In genomic region chr19:41254584-41254983, GRCm38 (mm10) we compare ENCODE assay signal across 26 mouse cellular contexts. TPM values are rescaled to one million over a fixed set of nuclear protein-coding genes. Genes with fewer than 3 reads are reported as not detected.
DNase-seq lines count a peak whose midpoint lies in the region; ATAC-seq and TF ChIP-seq lines count a peak whose summit lies in the region.
"Had no signal": no experiment of that assay in that cellular context is flagged by ENCODE, and none has a peak within 500 bp of the region (broad histone marks: within the 10 kb centered on the region; RNA-seq: fewer than 3 reads in every experiment).

No protein-coding gene starts in this region.

- TF ChIP-seq POLR2A in lung, adult 2 months (IDR thresholded peaks at IDR 0.05; ENCODE audit: borderline replicate concordance, extremely low read depth, low read depth, low read length): no peak

- no peak overlapping the region for H3K27ac ChIP-seq in lung, postnatal 0 days (ENCODE audit: low read length)
- H3K27ac ChIP-seq: embryonic facial prominence, embryonic 10.5 days; embryonic facial prominence, embryonic 13.5 days; forebrain, embryonic 12.5 days; forebrain, embryonic 15.5 days; heart, adult 2 months; hindbrain, embryonic 12.5 days; hindbrain, embryonic 15.5 days had no signal

- ATAC-seq in lung, postnatal 0 days: peak; percentile 86
- ATAC-seq in megakaryocyte, adult 5-6 weeks (ENCODE audit: poor library complexity, severe bottlenecking): no peak
- ATAC-seq: forebrain, embryonic 15.5 days; Patski had no signal

- no peak for TF ChIP-seq CTCF in lung, adult 2 months (IDR thresholded peaks at IDR 0.05; ENCODE audit: insufficient read depth, low read length)
- no peak for TF ChIP-seq CTCF in lung, postnatal 0 days (IDR thresholded peaks at IDR 0.05)

- H3K4me2 ChIP-seq in lung, postnatal 0 days (replicated peaks; ENCODE audit: low read depth, low read length): no peak overlapping the region
- H3K4me2 ChIP-seq: embryonic facial prominence, embryonic 13.5 days; forebrain, embryonic 12.5 days; forebrain, embryonic 15.5 days; heart, embryonic 11.5 days; hindbrain, embryonic 12.5 days; hindbrain, embryonic 15.5 days had no signal

- H3K4me3 ChIP-seq in lung, adult 2 months (replicated peaks; ENCODE audit: extremely low read depth, low read depth, low read length): no peak overlapping the region
- no peak overlapping the region for H3K4me3 ChIP-seq in lung, postnatal 0 days (ENCODE audit: low read depth, low read length)
- H3K4me3 ChIP-seq: embryonic facial prominence, embryonic 10.5 days; embryonic facial prominence, embryonic 13.5 days; erythroblast, embryonic 14.5 days; forebrain, embryonic 12.5 days; forebrain, embryonic 15.5 days; heart, adult 2 months; hindbrain, embryonic 12.5 days; hindbrain, embryonic 15.5 days had no signal

- TF ChIP-seq EP300 in lung, postnatal 0 days (IDR thresholded peaks at IDR 0.05): peak; percentile 62; the same call in 1 of the 2 replicates

- H3K36me3 ChIP-seq in lung, postnatal 0 days (ENCODE audit: insufficient read depth, low read length): no peaks in the 10 kb centered on the region
- H3K36me3 ChIP-seq: forebrain, embryonic 12.5 days; forebrain, embryonic 15.5 days; hindbrain, embryonic 15.5 days had no signal

- WGBS in lung, adult 2 months: 68% methylated on average over 5 of the region's 5 CpGs
- 58% methylated on average over 5 of the region's 5 CpGs for WGBS in lung, postnatal 0 days

- peak; percentile 53 to 55 for DNase-seq in lung, adult 18-20 months
- DNase-seq in lung, adult 2 months: no peak
- peak; percentile 77 for DNase-seq in lung, postnatal 0 days (ENCODE audit: low spot score)
- DNase-seq in lung, postnatal 25 days (ENCODE audit: low spot score): peak; percentile 43
- DNase-seq in kidney, postnatal 36 days: no peak
- no peak for DNase-seq in cerebellum, adult 9-10 months
- DNase-seq: adrenal gland, postnatal 10 days; adrenal gland, postnatal 36 days; B cell, adult 2 months; cerebellum, adult 9-11 months; embryo, embryonic 11 days; gastrocnemius, postnatal 25 days; heart, adult 2 months had no signal

- H3K9me3 ChIP-seq in lung, postnatal 0 days (ENCODE audit: low read length): no peaks in the 10 kb centered on the region
- H3K9me3 ChIP-seq: embryonic facial prominence, embryonic 10.5 days; embryonic facial prominence, embryonic 13.5 days; forebrain, embryonic 12.5 days; forebrain, embryonic 15.5 days; G1E; hindbrain, embryonic 12.5 days; hindbrain, embryonic 15.5 days had no signal

- H3K27me3 ChIP-seq in lung, postnatal 0 days (replicated peaks; ENCODE audit: insufficient read depth, low read length): no peaks in the 10 kb centered on the region
- H3K27me3 ChIP-seq: CH12.LX; embryonic facial prominence, embryonic 13.5 days; forebrain, embryonic 12.5 days; forebrain, embryonic 15.5 days; hindbrain, embryonic 12.5 days; hindbrain, embryonic 15.5 days; Patski had no signal

- peaks cover 2% of the 10 kb centered on the region; the same call in 1 of the 2 replicates for H3K4me1 ChIP-seq in lung, adult 2 months (ENCODE audit: control insufficient read depth, insufficient read depth, low read length)
- H3K4me1 ChIP-seq in lung, postnatal 0 days (ENCODE audit: insufficient read depth, low read depth, low read length): peaks cover 3% of the 10 kb centered on the region
- H3K4me1 ChIP-seq: hindbrain, embryonic 12.5 days; hindbrain, embryonic 15.5 days had no signal

- H3K9ac ChIP-seq in lung, postnatal 0 days (replicated peaks; ENCODE audit: low read depth): no peak overlapping the region
- H3K9ac ChIP-seq: embryonic facial prominence, embryonic 13.5 days; forebrain, embryonic 12.5 days; forebrain, embryonic 15.5 days; hindbrain, embryonic 12.5 days; hindbrain, embryonic 15.5 days had no signal

RNA-seq across cellular contexts. Expression of gene Tm9sf3, which starts 9.2 kb away (rescaled TPM):
- 41.6 and 65.4 TPM in 2 replicates for polyA plus RNA-seq in lung, adult 2 months (2012; rRNA removed)
- polyA plus RNA-seq in lung, postnatal 0 days (2015; fragmentation: Nextera tagmentation; extraction: Ambion mirVana): 93.7 and 109 TPM in 2 replicates
- total RNA-seq in megakaryocyte, adult 5-6 weeks (2015): 134 and 153 TPM in 2 replicates
- total RNA-seq in megakaryocyte, adult 5-6 weeks (2017): 234 and 235 TPM in 2 replicates

RNA-seq across cellular contexts. Expression of gene Tll2, which starts 47.9 kb away (rescaled TPM):
- 0.03 and 0.21 TPM in 2 replicates for polyA plus RNA-seq in lung, adult 2 months (2012; rRNA removed)
- not detected in 2 replicates for polyA plus RNA-seq in lung, postnatal 0 days (2015; fragmentation: Nextera tagmentation; extraction: Ambion mirVana)
- total RNA-seq in megakaryocyte, adult 5-6 weeks (2015): not detected in 2 replicates
- total RNA-seq in megakaryocyte, adult 5-6 weeks (2017): not detected in 2 replicates
- total RNA-seq: CH12.LX; G1E; hematopoietic stem cell, adult 5-6 weeks had no signal
- polyA plus RNA-seq: erythroblast, embryonic 14.5 days; G1E; heart, embryonic 11.5 days had no signal

Comparison
In these comparisons a context has a peak if more than half of its experiments do, and no peak if none do; other contexts are left out.
1. DNase-seq: peak in lung, adult 18-20 months (2 of 2), lung, postnatal 0 days (single experiment) and lung, postnatal 25 days (single experiment); none in lung, adult 2 months (single experiment), kidney, postnatal 36 days (0 of 2) and cerebellum, adult 9-10 months (single experiment).